Mouse (Mus musculus): Measurements from ENCODE around the gene 1600012H06Rik. TPM values are rescaled to one million over a fixed set of nuclear protein-coding genes. Genes with fewer than 3 reads are reported as not detected.

Gene 1600012H06Rik
- polyA plus RNA-seq, 1 experiment from 2014 or later: 39.0 TPM

DNA sequence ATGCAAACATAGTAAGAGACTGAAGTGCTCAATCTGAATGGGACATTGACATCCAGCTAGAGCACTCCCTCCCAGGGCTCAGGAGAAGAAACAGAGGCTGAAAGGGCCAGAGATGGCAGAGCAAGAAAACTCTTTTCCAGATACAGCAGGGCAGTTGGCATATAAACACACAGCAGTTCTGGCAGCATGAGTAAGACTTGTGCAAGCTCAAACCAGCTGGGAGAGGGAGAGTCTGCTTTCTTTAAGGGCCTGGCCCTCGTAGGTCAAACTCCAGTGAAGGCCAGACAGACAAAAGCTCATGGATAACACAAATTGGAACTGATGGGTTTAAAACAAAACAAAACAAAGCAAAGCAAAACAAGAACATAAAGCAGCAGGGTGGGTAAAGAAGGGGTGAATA is 36.4 kb upstream of the 1600012H06Rik start:
- H3K4me3 ChIP-seq (ENCODE audit: low read depth, low read length): no peak overlapping the region
- no peak overlapping the region for H3K9ac ChIP-seq (ENCODE audit: low read length)
- H3K27me3 ChIP-seq (ENCODE audit: control insufficient read depth, insufficient read depth, low read length): no peaks in the 10 kb centered on the region
- H3K4me2 ChIP-seq (replicated peaks; ENCODE audit: low read depth): no peak overlapping the region
- 32% methylated on average over 1 of the region's 1 CpGs for WGBS
- H3K27ac ChIP-seq (replicated peaks): 0 out of 2 replicates have a peak overlapping the region, but pooled peaks have one; percentile 30
- TF ChIP-seq EP300 (optimal IDR thresholded peaks at IDR 0.05) (no peak), CTCF (IDR thresholded peaks at IDR 0.05; ENCODE audit: low read depth) (no peak)
- H3K36me3 ChIP-seq (ENCODE audit: control insufficient read depth, insufficient read depth, low read length): no peaks in the 10 kb centered on the region
- no peaks in the 10 kb centered on the region for H3K9me3 ChIP-seq (ENCODE audit: control insufficient read depth, low read length)
- no peak for ATAC-seq (ENCODE audit: low FRiP score, low TSS enrichment)
- H3K4me1 ChIP-seq (replicated peaks; ENCODE audit: control insufficient read depth, insufficient read depth): no peaks in the 10 kb centered on the region
- DNase-seq (ENCODE audit: low spot score): no peak

DNA sequence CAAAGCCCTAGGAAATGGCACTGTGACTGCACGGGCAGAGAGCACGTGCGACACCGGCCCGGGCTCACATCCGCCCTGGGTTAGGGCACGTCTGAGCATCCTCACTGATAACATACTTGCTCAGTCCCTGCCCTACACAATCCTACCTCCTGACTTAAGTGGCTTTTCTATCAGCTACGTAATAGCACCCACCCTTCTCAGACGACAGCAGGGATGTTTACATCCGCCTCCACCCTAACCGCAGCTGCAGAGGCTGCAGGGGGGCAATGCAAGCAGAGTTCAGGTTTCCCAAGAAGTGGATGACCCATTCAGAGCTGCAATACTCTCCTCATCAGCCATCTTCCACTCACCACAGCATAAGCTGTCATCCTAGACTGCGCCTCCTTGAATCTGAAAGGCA is 35.8 kb upstream of the 1600012H06Rik start:
- Histone ChIP-seq H3K9ac (ENCODE audit: low read length) (no peak overlapping the region), H3K27me3 (ENCODE audit: control insufficient read depth, insufficient read depth, low read length) (no peaks in the 10 kb centered on the region), H3K27ac (replicated peaks) (no peak overlapping the region), H3K9me3 (ENCODE audit: control insufficient read depth, low read length) (no peaks in the 10 kb centered on the region), H3K4me2 (replicated peaks; ENCODE audit: low read depth) (no peak overlapping the region), H3K36me3 (ENCODE audit: control insufficient read depth, insufficient read depth, low read length) (no peaks in the 10 kb centered on the region), H3K4me1 (replicated peaks; ENCODE audit: control insufficient read depth, insufficient read depth) (no peaks in the 10 kb centered on the region), H3K4me3 (ENCODE audit: low read depth, low read length) (no peak overlapping the region)
- 58% methylated on average over 12 of the region's 12 CpGs for WGBS
- DNase-seq (ENCODE audit: low spot score) (no peak), ATAC-seq (ENCODE audit: low FRiP score, low TSS enrichment) (peak; percentile 43; the same call in 1 of the 2 replicates)
- TF ChIP-seq EP300 (optimal IDR thresholded peaks at IDR 0.05) (no peak), CTCF (IDR thresholded peaks at IDR 0.05; ENCODE audit: low read depth) (no peak)

DNA sequence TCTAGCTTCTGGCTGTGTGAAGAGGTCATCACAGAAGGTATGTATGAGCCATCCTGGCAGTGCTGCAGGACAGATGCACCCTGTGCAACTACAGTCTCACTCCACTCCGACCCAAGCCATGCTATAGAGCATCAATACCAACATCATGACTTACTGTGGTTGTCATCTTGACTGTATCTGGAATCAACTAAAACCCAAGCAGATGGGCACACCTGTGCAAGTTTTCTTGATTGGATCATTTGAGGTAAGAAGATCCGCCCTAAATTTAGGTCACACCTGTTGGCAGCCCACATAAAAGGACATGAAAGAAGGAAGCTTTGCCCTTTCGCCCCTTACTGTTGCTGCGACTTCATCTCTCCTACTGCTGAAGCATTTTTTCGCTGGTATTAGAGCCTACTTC is 33.7 kb upstream of the 1600012H06Rik start:
- H3K9ac ChIP-seq (ENCODE audit: low read length): no peak overlapping the region
- H3K4me2 ChIP-seq (replicated peaks; ENCODE audit: low read depth): no peak overlapping the region
- H3K36me3 ChIP-seq (ENCODE audit: control insufficient read depth, insufficient read depth, low read length): no peaks in the 10 kb centered on the region
- H3K9me3 ChIP-seq (ENCODE audit: control insufficient read depth, low read length): no peaks in the 10 kb centered on the region
- TF ChIP-seq CTCF (IDR thresholded peaks at IDR 0.05; ENCODE audit: low read depth) (no peak), EP300 (optimal IDR thresholded peaks at IDR 0.05) (no peak)
- no peaks in the 10 kb centered on the region for H3K4me1 ChIP-seq (replicated peaks; ENCODE audit: control insufficient read depth, insufficient read depth)
- no peaks in the 10 kb centered on the region for H3K27me3 ChIP-seq (ENCODE audit: control insufficient read depth, insufficient read depth, low read length)
- H3K4me3 ChIP-seq (ENCODE audit: low read depth, low read length): no peak overlapping the region
- ATAC-seq (ENCODE audit: low FRiP score, low TSS enrichment) (no peak), DNase-seq (ENCODE audit: low spot score) (no peak)
- 85% methylated on average over 5 of the region's 5 CpGs for WGBS
- H3K27ac ChIP-seq (replicated peaks): no peak overlapping the region

GRCm38 (mm10) chr17:14910771-14911170 is 32.2 kb upstream of the 1600012H06Rik start:
- no peak for DNase-seq (ENCODE audit: low spot score)

DNA sequence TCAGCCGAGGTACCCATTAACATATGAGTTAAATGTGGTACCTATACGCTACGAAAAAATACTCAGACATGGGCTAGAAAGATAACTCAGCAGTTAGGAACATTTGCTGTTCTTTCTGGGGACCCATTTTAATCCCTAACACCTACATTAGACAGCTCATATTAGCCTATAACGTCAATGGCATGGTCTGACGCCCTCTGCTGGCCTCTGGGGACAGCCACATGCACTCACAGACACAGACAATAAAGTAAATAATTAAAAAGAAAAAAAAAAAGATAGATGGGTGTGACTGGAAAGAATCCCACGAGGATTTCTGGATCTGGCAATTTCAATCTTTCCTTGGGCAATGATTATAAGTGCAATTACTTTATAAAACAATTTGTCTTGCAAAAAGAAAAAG is 30.6 kb upstream of the 1600012H06Rik start:
- TF ChIP-seq EP300 (optimal IDR thresholded peaks at IDR 0.05) (no peak), CTCF (IDR thresholded peaks at IDR 0.05; ENCODE audit: low read depth) (peak; percentile 59)
- no peaks in the 10 kb centered on the region for H3K27me3 ChIP-seq (ENCODE audit: control insufficient read depth, insufficient read depth, low read length)
- no peak overlapping the region for H3K9ac ChIP-seq (ENCODE audit: low read length)
- no peak overlapping the region for H3K4me2 ChIP-seq (replicated peaks; ENCODE audit: low read depth)
- no peak for ATAC-seq (ENCODE audit: low FRiP score, low TSS enrichment)
- no peaks in the 10 kb centered on the region for H3K4me1 ChIP-seq (replicated peaks; ENCODE audit: control insufficient read depth, insufficient read depth)
- no peaks in the 10 kb centered on the region for H3K36me3 ChIP-seq (ENCODE audit: control insufficient read depth, insufficient read depth, low read length)
- no peaks in the 10 kb centered on the region for H3K9me3 ChIP-seq (ENCODE audit: control insufficient read depth, low read length)
- H3K4me3 ChIP-seq (ENCODE audit: low read depth, low read length): no peak overlapping the region
- no peak for DNase-seq (ENCODE audit: low spot score)
- H3K27ac ChIP-seq (replicated peaks): no peak overlapping the region
- 51% methylated on average over 6 of the region's 6 CpGs for WGBS

More at GRCm38 (mm10) chr17:14910771-14911170, 32.2 kb upstream of the 1600012H06Rik start:
- Histone ChIP-seq H3K9me3 (ENCODE audit: control insufficient read depth, low read length) (no peaks in the 10 kb centered on the region), H3K9ac (ENCODE audit: low read length) (no peak overlapping the region), H3K4me2 (replicated peaks; ENCODE audit: low read depth) (no peak overlapping the region), H3K27me3 (ENCODE audit: control insufficient read depth, insufficient read depth, low read length) (no peaks in the 10 kb centered on the region), H3K27ac (replicated peaks) (no peak overlapping the region), H3K4me3 (ENCODE audit: low read depth, low read length) (no peak overlapping the region), H3K36me3 (ENCODE audit: control insufficient read depth, insufficient read depth, low read length) (no peaks in the 10 kb centered on the region), H3K4me1 (replicated peaks; ENCODE audit: control insufficient read depth, insufficient read depth) (no peaks in the 10 kb centered on the region)
- TF ChIP-seq EP300 (optimal IDR thresholded peaks at IDR 0.05) (no peak), CTCF (IDR thresholded peaks at IDR 0.05; ENCODE audit: low read depth) (no peak)
- WGBS: 93% methylated on average over 5 of the region's 5 CpGs
- no peak for ATAC-seq (ENCODE audit: low FRiP score, low TSS enrichment)

DNA sequence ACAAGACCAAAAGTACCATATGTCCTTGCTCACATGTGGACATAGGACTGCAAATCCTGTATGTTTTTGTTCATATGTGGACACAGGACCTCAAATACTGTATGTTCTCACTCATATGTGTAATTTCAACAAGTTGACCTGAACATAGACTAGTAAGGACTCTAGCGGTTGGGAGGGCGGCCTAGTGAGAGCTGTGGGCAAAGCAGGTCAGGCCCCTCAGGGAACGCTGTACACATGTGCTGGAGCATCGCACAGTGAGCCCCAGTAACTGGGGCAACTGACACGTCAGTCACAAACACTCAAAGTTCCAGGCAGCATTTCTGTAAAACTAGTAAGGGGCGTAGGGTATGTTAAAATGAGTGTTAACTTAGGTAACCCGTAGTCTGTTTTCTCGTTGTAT is 30.0 kb upstream of the 1600012H06Rik start:
- ATAC-seq (ENCODE audit: low FRiP score, low TSS enrichment) (no peak), DNase-seq (ENCODE audit: low spot score) (no peak)
- Histone ChIP-seq H3K9me3 (ENCODE audit: control insufficient read depth, low read length) (no peaks in the 10 kb centered on the region), H3K27ac (replicated peaks) (no peak overlapping the region), H3K4me3 (ENCODE audit: low read depth, low read length) (no peak overlapping the region), H3K27me3 (ENCODE audit: control insufficient read depth, insufficient read depth, low read length) (no peaks in the 10 kb centered on the region), H3K9ac (ENCODE audit: low read length) (no peak overlapping the region), H3K4me1 (replicated peaks; ENCODE audit: control insufficient read depth, insufficient read depth) (no peaks in the 10 kb centered on the region), H3K36me3 (ENCODE audit: control insufficient read depth, insufficient read depth, low read length) (no peaks in the 10 kb centered on the region), H3K4me2 (replicated peaks; ENCODE audit: low read depth) (no peak overlapping the region)
- WGBS: 84% methylated on average over 8 of the region's 8 CpGs
- no peak for TF ChIP-seq CTCF (IDR thresholded peaks at IDR 0.05; ENCODE audit: low read depth)
- TF ChIP-seq EP300 (optimal IDR thresholded peaks at IDR 0.05): no peak

All from stomach, postnatal 0 days (tissue).